Mouse (Mus musculus): ENCODE results near the gene Dner. TPM values are rescaled to one million over a fixed set of nuclear protein-coding genes. Genes with fewer than 3 reads are reported as not detected.

Dner gene
- under 1 TPM in 1 of 4 experiments, not detected in 3; 0.06 TPM for total RNA-seq (2022)

DNA sequence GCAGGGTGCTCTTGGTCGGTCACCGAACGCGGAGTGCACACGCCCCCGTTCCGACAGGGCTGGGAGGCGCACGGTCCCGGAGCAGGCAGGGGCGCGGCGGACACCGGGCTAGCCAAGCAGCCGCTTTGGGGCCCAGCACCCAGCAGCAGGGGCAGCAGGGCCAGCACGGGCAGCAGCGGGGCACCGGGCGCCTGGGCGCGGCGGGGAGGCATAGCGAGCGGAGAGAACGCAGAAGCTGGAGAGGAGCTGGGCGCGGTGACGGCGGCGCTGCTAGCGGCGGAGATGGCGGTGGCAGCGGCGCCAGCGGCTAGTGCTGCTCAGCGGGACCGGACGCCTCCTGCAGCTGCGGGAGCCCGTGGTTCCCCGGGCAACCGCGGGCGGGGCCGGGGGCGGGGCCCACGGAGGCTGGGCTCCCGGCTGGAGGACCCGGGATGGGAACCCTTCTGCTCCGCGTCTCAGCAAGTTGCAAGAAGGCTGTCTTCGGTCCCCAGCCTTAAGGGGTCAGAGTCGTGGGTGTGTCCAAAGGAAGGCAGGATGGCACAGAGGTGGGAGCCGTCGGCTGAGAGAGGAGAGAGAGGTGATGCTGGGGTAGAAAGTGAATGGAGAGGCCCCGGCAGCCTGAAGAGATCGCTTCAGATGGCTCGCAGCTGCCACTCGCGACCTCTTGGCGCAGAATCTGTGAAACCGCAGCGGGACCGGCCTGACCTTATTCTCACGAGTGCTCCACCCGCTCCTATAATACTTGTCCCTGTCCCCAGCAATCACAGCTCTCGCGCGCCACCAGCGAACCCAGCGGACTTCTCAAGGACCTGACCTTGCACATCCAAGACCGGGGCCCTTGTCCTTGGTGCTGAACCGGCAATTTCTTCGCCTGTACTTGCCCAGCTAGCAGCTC is at the start of gene Dner:
Dner (minus strand) TSS at position 705 of the 895 bp plus-strand sequence.
- DNase-seq (ENCODE audit: low spot score) = peak; percentile 53

DNA sequence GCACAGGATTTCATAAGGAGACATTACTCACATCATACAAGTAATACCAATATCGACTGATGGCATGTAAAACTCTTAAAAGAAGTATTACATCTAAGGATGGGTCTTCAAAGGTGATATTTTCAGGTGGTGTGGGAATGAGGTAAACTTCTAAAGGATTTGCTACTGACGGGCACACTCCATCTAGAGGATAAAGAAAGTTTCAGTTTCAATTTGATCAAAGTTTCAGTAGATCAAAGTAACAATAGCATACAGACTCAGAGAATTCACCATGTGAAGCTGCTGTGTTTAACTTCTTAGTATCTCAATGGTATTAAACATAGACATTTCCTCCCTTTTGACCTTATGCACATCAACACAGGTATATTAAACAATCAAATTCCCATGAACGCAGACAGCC is 46.1 kb upstream of the Dner start:
- no peak for DNase-seq (ENCODE audit: low spot score)

- DNase-seq (ENCODE audit: low spot score) = no peak
Observed at GRCm38 (mm10) chr1:84740080-84740479, 44.1 kb upstream of the Dner start.

- DNase-seq (ENCODE audit: low spot score) = no peak
Observed at GRCm38 (mm10) chr1:84737097-84737496, 41.1 kb upstream of the Dner start.

DNA sequence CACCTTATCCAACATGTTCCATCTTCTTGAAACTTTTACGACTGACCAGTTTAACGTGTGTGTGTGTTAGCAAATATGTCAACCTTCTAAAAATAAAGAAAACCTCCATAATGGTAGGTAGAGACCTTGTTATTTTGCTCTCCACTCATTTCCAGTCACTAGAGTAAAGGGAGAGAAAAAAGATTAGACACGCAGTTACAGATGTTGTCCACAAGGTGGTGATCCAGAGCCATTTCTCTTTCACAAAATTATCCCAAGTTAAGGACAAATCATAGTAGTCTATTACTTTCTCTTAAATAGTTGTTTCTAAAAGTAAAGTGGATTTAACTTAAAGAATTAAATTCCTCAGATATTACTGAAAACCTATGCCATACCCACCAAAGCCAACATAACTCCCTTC is 37.8 kb upstream of the Dner start:
- peak; percentile 13 for DNase-seq (ENCODE audit: low spot score)

DNA sequence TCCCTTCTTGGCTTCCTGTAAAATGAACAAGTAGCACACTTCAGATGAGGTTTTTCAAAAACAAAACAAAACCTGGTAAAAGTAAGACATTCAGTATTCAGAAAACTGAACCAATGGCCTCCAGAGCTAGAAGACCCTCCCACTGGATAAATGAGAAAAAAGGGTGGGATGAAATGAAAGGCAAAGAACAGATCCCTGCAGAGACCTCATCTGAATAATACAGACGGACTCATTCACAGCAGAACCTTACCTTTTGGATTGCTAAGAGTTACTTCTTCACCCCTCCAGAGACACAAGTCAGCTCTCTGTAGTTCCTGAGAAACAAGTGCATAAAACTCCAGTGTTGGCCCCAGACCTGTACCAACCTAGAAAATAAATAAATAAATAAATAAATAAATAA is 35.7 kb upstream of the Dner start:
- DNase-seq (ENCODE audit: low spot score) = no peak

GRCm38 (mm10) chr1:84722841-84723240 is 26.8 kb upstream of the Dner start:
- peak; percentile 26 for DNase-seq (ENCODE audit: low spot score)

DNA sequence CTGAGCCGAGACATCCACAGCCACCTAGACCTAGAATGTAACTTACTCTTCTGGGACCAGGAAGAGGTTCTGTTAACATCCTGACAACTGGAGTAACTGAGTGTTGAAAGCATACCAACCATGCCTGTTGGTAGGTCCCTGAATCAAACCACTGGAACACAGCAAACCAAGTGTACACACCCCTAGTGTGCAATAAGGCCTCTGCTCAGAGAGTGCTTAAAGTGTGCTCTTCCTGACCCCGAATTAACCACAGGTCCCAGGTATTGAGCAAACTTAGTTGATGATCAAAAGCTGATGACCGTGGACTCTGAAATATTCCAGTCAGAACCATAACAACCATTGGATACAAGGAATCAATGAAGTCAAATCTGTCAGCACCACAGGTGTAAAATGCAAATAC is 26.4 kb upstream of the Dner start:
- DNase-seq (ENCODE audit: low spot score) = no peak

DNA sequence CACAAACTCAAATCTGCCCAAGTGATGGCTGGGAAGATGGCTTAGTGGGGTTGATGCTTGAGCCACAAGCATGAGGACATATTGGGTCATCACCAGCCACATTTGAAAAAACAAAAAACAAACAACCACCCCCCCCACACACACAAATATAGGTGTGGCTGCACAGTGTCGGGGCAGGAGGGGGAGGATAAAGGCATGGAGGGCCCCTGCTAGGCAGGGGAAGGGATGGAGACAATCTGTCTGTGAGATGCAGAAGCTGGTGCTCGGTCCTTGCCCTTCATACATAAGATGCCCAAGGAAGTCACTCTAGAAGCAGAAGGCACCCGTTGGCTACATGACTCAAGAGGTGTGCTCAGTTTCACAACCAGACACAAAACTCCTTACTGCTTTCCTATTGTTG is 25.9 kb upstream of the Dner start:
- no peak for DNase-seq (ENCODE audit: low spot score)

- no peak for DNase-seq (ENCODE audit: low spot score)
Observed at GRCm38 (mm10) chr1:84709810-84710785, 14.1 kb upstream of the Dner start.

DNA sequence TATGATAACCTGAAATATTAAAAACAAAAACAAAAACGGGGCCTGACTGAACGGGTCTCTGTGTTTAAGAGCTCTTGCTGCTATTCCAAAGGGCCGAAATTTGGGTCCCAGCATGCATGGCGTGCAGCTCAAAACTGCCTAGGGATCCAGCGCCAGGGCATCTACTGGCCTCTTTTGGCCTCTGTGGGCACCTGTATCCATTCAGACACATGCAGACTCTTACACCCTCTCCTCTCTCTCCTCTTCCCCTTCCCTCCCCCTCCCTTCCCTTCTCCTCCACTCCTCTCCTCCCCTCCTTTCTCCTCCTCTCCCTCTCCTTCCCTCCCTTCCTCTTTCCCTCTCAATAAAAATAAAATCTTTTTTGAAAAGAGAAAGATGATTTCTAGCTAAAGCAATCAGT is 13.4 kb upstream of the Dner start:
- DNase-seq (ENCODE audit: low spot score) = no peak

GRCm38 (mm10) chr1:84700254-84700653 is 4.2 kb upstream of the Dner start:
- no peak for DNase-seq (ENCODE audit: low spot score)

- no peak for DNase-seq (ENCODE audit: low spot score)
Observed at GRCm38 (mm10) chr1:84697136-84697535, 1.1 kb upstream of the Dner start.

DNA sequence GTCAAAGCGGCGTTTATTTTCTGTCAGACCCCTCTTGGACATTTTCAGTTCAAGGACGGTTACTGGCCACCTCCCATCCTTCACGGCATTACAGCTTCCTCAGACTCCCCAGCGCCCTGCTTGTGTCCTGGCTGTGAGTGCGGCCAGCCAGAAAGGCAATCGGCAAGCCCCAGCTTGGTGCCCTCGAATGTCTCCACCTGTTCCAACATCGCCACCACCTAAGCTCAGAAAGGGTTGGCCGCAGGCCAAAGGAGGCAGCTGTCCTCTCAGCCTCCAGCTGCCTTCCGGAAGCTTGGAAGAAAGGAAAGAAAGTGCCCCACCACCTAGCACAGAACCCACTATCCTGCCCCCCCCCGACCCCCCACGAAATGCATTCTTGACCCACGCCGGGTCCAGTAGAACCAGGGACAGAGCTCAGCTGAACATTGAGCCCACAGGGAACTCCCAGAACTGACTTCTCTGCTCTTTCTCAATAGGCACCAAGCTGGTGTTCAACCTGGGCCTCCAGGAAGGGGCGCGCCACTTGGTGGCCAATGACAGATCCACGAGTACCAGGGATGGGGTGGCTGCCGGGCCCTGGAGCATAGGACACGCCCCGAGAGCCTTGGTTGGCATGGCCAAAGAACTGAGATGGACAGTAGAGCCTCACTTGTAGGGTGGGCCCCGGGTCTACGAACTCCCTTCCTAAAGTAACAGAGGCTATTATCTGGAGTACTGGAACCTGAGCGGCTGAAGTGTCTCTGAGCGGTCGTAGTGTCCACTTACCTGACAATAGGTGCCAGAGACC is 1.1 kb downstream of the Dner start:
- DNase-seq (ENCODE audit: low spot score) = no peak

DNA sequence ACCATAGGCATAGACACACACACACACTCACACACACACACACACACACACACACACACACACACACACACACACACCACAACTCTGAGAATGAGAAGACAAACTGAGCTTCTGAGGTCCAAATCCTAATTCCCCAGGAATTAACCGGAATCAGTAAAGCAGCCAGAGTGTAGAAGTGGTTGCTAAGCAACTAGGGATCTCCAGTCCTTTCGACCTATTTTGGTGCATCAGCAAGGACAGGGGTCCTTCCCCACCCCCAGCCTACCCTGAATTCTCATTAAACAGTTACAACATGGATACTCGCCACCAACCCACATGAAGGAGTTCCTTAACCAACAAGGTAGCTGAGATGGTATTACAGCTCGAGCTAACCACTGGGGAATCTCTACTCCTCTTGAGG is 18.1 kb downstream of the Dner start:
- no peak for DNase-seq (ENCODE audit: low spot score)

- DNase-seq (ENCODE audit: low spot score) = no peak
Observed at GRCm38 (mm10) chr1:84668100-84668846, 27.7 kb downstream of the Dner start.

DNA sequence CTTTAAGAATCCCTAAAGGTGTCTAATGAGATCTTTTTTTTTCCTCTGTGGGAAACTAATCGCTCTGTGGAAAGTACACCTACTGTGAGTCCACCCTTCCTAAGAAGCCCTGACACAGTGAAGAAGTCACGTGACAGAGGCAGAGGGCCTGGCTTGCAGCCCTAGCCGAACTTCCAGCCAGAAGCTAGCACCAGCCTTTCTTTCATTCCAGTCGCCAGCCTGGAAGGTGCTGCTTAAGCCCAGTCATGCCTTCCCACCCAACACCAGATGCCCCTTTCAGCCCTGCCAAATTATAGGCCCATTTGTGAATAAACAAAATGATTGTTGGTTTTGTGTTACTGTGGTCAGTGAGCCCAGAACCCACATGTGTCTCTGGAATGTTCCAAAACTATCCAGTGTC is 28.4 kb downstream of the Dner start:
- no peak for DNase-seq (ENCODE audit: low spot score)

DNA sequence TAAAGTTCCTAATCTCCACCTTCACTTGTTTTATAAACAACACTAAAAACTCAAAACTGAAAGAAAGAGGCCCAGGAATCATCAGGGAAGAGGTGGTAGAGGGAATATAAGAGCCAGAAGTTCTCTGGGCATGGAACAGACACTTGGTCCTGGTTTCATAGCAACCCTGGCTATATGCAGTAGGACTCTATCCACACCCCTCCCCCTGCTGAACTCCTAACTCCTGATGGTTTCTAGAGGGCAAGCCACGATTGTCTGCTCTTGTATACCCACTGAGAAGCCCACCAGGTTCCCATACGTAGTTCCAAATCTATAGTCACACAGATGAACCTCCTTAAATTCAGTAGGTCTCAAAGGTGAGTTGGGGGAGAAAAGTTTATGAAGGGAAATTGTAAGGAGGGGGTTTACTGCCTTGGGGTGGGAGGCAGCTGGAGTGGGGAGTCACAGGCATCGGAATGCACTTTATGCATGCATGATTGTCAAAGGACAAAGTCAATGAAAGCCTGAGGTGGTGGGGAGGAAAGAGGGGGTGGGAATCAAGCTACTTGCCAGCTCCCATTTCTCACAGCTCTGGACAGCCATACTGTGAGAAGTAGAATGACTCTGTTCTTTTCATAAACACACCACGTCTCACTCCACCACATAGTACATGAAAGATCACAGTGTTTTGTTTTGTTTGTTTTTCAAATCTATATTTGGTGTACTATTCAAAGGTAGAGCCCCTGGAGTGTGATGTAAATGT is 31.5 kb downstream of the Dner start:
- DNase-seq (ENCODE audit: low spot score) = no peak

- no peak for DNase-seq (ENCODE audit: low spot score)
Observed at GRCm38 (mm10) chr1:84646781-84647180, 49.2 kb downstream of the Dner start.

- no peak for DNase-seq (ENCODE audit: low spot score)
Observed at GRCm38 (mm10) chr1:84640463-84640862, 55.6 kb downstream of the Dner start.
